Mouse (Mus musculus) embryo, embryonic 11 days (tissue): ENCODE measurements around the gene Sdad1.

Source experiments
- DNase-seq: peaks from one replicate; pipeline ENCODE4 v3.0.0-alpha.2; 2015

Sdad1 gene

DNA sequence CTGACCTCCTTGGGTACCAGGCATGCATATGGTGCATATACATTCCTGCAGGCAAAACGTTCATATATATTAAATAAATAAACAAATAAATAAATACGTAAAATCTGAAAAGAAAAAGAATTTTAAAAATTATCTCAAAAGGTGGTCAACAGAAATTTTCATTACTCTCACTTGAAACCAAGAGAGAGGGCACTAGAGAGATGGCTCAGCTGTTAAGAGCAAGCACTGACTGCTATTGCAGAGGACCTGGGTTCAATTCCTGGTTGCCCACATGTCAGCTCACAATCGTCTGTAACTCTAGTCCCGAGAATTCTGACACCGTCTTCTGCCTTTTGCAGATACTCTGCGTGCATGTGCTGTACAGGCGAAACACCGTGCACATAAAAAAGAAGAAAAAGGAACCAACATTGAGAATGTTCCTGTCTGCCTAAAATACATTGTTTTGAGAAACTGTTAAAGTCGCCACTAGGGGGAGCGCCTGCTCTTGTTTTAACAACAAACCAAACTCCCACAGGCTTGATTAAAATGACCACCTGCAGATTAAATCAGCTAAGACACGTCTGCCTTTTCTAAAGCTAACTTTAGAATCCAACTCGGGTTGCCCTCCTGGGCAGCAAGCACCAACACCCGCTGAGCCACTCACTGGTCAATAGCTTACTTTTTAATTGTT is 1.9 kb upstream of the Sdad1 start:
- DNase-seq = peak; percentile 94

DNA sequence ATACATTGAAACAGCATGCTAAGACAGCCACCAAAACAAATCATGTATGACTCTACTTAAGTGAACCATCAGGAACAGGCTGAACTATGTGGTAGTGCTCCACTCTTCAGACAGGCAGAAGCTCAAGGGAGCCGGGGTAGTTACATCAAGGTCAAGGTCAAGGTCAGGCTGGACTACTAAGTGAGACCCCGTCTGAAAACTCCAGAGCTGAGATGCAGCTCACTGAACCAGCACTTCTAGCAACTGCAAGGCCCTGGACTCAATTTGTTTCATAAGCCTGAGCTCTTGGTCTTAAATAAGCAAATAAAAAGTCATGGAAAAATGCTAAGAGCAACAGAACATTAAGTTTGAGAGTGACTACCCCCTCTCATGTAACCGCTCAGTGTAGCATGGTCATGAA is 6.0 kb downstream of the Sdad1 start:
- no peak for DNase-seq

DNA sequence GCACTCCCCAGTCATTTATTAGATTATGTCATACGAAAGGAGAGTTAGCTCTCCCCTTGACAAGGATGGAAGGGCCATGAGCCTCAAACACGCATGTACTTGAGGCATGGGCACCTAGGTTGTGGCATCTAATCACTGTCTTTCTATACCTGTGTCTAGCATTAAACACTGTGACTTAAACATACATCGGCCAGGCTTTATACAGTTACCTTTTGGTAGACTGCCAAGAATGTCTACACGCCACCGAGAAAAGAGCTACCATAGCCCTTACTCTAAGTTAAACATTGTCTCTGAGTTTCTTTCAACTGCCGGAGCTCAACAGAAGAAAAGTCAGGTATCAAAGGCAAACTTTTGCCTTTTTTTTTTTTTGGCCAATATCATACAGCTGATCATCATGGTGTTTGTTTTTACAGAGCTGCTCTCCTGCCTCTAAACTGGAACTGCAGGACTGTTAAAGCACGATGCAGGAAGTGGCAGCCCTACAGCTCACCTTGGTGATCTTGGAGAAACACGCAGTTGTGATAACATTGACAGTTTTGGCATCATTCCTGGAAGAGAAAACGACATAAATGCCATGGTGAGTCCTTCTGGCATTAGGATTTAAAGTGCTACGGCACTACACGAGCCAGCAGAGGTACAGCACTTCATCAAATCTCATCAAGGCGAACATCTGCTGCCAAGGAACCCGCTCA is 8.0 kb downstream of the Sdad1 start:
- no peak for DNase-seq

DNA sequence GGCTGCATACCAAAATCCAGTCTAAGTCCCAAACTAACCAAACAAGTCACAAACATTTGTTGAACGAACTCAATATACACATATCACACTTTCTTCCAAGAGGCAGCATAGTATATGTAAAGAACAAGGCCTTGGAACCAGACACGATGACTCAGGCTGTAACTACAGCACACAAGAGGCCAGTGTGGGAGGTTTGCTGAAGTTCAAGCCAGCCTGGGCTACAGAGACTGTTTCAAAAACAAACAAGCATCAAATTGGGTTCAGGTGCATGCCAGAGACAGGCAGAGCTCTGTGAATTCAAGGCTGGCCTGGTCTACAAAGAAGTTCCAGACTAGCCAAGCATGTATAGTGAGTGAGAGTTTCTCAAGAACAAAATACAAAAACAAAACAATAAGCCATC is 15.8 kb downstream of the Sdad1 start:
- no peak for DNase-seq

DNA sequence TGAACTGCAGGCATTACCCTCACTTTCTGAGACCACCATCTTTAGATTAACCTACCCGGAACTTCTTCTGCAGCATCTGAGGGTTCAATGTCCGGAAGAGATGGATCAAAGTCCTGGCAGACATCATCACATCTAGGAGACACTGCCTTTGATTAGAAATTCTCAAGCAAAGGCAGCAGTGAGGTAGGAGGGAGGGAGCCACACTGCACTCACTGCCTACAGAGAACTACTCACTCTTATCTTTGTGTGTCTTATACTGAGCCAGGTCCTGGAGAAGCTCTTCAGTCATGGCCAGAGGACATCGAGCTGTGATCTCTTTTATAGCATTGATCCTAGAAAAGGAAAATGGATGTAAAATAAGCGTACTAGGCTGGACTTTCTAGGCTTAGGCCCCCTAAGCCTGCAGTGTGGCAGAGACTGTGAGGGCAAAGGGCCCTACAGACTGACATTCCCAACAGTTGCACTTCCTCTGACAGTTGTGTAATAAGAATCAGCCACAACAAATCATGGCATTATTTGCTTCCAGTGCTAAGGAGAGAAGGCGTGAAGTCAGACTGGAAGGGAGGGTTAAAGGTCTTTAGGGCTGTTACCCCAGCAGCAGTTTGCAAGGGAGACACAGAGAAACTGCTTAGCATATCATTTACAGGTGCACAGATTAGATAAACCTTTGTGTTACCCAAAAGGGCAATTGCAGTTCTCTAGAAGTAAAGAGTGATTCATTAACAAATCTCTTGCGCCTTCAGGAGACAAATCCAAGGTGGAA is 18.4 kb downstream of the Sdad1 start:
- no peak for DNase-seq

DNA sequence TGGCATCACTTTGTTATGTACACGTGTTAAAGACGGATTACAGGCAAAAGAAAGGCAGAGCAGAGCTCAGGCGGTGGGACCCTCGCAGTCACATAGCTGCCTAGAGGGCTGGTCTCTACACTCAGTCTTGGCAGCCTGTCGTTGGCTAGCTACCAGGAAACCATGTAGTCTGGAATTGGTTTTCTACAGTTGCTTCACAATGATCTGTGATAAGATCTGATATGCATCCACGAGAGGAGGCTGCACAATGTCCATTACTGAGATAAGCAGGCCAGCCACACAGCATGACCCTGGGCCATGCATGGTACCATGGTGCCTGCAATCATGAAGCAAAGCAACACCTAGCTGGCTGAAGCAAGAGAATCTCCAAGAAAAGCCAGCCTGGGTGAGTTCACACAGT is 22.4 kb downstream of the Sdad1 start:
- no peak for DNase-seq

DNA sequence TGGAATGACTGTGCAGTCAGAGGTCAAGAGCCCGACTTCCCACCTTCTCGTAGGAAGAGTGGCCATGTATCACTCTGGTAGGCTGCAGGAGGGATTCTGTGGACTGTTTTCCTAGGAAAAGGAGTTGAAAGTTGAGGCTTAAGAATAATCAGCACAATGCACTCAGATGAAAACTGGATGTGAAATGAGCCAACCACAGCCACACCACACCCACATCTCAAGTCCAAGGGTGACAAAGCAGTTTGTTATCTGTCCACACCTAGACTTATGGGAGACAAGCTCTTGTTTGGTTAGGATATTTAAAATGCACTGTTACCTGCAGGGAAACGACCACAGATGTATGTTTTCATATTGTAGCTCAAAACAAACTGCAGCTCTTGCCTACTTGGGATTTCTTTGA is 27.2 kb downstream of the Sdad1 start:
- DNase-seq = no peak

DNA sequence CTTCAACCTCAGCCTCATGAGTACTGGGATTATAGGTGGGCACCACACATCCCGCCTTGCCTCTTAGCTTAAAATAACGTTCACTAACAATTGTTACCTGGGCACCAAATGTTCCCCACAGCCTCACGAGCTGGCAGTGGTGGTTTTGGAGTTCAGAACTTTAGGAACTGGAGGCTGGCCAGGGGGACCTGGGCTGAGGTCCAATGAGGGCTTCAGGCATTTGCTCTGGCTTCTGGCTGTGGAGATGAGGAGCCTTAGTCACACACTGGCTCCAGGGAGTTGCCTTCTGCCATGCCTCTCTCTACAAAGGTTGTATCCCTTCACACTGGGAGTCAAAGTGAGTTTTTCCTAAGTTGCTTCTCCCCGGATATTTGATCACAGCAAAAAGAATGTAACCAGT is 27.7 kb downstream of the Sdad1 start:
- DNase-seq = no peak

DNA sequence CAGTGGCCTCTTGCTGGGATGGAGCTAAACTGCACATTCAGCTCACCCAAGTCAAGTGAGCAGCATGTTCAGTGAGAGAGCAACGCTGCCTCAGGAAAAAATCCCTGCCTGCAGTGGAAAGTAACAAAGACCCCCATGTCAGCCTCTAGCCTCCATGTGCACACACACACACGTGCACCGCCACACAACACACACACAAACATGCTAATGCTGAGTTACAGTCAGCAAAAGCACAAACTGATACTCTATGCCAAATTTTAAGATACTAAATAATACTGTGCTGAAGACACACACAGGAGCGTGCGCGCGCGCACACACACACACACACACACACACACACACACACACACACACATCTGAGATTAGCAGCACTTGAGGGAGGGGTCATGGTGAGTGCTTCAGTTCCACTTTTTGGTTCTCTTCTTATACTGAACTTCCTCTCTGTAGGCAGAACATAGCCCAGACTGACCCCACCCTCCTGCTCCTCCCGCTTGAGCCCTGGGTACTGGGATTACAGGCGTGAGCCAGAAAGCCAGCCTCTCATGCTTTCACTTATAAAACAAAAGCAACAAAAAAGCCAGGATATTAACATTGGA is 31.2 kb downstream of the Sdad1 start:
- no peak for DNase-seq

DNA sequence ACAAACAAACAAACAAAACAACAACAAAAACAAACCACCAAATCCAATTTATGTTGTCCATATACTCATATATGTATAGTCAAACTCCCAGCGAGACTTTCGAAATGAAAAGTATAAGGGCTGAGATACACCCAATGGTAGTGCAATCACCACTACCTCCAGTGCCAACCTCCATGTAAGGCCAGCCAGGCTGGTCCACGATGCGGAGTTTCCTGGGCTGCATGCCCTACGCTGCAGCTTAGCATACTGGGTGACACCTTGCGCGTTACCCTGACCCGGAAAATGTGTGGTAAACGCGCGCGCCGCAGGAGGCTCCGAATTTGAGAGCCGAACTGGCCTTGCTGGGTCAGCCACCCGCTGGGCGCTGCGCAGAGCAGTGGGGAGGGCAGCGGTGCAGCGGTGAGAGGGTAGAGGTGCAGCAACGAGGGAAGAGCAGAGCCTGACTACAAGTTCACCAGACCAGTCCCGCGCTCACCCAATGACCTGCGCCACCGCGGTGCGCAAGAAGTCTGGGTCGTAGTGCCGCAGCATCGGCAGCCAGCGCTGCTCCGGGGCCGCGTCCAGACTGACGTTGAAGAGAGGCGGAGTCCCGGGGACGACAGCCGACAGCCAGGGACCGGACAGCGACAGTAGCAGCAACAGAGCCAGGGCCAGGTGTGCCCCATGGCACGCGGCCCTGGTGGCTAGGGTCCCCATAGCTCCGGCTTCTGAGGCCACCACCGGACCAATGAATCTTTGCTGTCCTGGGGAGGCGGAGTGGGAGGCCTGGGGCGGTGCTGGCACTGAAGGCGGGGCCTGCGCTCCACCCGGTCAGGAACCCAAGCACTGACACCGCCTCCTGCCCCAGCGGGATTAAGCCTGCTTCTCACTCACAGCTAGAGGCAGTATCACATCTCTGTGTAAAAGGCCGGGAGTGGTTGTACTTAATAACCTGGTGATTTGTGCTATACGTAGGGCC is 32.6 kb downstream of the Sdad1 start, which contains the start of gene Naaa:
Gene Naaa, minus strand, starts transcription at position 734 of the 958 bp plus-strand sequence.
- peak; percentile 86 for DNase-seq

DNA sequence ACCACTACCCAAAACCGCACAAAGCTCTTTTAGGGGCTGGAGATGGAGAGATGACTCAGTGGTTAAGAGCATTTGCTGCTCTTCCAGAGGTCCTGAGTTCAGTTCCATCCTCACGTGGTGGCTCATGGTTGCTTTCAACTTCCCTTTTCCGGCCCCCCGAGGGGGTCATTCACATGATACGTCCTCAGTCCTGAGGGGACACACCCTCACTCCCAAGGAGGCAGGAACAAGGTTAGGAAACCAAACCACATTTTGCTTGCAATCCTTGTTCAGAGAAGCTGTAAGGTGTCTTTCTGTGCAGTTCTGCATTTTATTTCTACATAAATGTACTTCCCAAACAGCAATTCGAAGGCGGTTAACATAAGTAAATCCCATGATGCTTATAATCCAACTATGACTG is 39.8 kb downstream of the Sdad1 start:
- no peak for DNase-seq

DNA sequence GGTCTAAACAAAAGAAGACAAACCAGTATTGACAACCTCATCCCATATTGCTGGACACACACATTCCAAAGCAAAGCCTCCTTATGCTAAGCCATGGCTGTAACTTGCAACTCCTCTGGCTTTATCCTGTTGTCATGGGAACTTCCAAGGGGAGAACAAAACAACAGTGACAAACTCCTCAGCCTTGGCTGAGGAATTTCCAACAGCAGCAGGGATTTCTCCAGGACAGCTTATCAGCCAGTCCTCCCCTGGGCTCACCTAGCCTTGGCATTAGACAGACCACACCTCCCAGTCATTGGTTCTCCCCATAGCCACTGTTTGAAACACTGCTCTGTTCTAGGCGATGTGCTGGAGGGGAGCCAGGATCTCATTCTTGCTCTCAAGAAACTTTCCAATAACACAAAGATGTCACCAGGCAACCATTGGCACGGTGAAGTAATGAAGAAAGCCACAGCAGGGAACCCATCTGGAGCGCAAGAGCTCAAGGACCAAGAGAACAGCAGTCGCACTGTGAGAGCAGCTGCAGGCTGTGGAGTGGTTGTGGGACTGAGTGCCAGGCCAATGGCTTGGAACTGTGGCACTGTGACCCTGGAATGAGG is 46.4 kb downstream of the Sdad1 start:
- DNase-seq = peak; percentile 40

DNA sequence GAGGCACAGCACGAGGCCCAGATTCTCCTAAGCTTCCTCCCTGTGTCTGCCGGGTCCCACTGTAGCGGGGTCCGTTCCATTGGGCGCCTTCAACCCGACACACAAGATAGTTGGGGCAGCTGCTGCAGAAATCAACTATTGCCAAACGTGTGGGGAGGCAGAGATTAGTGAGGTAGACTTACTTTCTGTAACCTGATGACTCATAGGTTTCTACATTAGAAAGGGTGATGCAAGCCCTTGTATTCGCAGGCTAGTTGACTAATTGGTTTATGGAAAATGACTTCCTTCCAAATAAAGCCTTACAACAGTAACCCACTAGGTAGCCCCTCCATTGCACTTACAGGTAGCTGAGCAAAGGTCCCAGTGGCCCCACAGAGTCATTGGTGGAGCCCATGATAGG is 47.6 kb downstream of the Sdad1 start:
- DNase-seq = no peak

DNA sequence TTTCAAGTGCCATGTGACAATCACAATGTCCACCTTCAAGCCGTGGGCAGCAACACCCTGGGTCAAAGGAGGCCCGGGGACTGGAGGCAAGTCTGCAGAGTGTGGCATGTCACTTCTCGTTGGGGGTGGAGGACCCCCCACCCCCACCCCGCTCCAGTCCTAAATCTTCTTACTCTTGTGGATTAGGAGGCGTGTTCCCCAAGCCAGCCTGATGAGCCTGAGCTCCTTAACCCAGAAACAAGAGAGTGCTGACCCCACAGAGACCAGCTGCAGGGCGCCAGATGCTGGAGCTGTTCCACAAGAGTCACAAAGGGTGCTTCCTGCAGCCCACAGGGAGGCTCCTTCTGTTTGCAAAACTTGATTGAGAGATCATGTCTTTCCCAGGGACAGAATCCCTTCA is 54.1 kb downstream of the Sdad1 start, which contains the start of gene Ppef2:
Gene Ppef2, minus strand, starts transcription at position 61 of the 400 bp plus-strand sequence.
- peak; percentile 48 for DNase-seq

DNA sequence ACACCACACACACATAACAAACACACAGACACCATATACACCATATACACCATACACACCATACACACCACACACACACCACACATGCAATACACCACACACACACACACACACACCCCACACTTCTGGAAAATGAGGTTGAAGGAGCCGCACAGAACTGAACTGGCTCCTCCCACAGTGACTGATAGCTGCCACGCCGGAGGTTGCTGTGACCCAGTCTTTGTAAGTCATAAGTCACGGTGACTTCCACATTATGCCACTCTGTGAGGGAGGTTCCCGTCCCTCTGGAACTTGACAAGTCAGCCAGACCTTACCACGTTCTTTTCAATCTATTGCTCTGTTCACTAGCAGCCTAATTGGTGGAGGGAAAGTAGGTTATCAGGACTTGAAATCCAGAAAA is 55.8 kb downstream of the Sdad1 start:
- DNase-seq = no peak

DNA sequence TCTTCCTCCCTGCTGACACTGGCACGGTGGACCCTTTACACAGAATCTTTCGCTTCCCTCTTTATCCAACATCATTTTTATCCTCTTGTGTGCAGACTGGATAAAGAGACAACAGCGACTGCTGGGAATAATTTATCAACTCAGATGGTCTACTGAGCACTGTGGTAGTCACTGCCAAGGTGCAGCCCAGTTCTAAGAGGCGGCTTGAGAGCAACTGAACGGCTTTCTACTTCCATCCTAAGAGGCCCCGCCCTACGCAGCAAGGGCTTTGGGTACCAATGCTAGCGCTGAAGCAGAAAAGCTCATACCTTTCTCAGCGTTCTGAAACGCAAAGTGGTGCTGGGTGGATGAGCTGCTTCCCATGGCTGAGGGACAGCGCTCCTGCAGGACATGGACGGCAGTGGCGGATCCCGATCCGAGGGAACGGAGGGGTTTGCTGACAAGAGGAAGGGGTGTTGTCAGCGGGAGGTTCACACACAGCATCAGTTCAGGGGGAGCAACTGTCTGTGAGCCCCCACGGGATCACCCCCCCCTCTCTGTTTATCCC is 57.4 kb downstream of the Sdad1 start:
- DNase-seq = peak; percentile 63

DNA sequence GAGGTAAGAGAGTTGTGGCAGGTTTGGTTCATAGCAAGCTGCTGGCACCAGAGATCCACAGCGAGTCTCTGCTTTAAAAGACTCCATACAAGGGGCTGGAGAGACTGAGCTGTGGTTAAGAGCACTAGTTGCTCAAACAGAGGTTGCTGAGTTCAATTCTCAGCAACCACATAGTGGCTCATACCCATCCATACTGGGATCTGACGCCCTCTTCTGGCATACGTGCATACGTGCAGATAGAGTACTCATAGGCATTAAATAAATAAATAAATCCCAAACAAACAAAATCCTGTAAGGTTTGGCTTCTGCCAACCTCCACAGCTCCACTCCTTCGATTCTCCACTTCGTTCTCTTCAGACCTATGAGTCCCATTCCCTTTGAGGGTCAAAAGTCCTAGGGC is 58.2 kb downstream of the Sdad1 start:
- DNase-seq = no peak

DNA sequence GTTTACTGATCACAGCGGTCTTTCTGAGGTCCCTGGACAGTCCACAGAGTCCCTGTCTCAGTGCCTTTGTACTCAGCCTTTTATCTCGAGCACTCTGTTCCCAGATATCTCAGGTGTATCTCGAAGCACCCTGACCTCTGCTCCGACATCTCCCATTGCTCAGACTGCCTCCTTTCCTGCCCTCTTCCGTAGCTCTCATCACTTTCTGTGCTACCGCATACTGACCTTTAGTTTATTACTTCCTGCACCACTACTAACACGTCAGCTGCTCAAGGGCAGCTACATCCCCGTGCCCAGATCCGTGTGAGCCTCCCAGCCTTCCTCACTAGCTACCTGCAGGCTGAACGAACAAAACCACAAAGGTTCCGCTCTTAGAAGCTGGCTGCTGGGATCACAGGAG is 61.7 kb downstream of the Sdad1 start:
- DNase-seq = no peak

DNA sequence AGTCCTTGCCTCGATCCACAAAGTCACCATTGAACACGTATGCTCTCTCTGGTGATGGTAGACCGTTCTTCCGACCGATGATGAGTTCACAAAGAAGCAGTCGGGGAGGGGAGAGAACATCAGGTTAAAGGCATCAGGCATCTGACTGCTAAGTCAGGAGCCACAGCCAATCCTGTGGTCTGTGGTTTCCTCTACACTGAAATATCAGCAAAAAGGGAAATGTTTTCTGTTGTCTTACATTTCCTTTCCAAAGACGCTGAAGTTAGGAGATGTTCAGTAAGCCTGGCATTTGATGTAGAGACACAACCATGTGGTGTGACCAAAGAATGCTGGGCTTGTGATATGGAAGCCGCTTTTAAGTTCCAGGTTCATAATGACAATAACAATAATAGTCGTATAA is 64.8 kb downstream of the Sdad1 start:
- no peak for DNase-seq

DNA sequence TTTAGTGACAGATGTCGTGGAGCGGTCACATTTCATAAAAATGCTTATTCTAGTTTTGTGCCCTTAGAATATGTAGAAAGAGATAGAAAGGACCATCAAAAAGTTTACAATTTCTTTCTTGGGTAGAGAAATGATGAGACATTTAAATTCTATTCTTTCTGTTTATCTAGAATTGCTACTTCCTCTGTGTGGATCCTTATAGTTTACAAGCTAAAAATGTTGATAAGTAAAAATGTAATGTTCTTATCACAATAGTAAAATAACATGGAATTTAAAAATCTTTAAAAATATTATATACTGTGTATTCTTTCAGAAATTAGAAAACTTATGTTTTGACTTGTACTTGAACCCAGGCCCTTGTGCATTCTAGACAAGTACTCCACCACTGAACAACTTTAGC is 65.4 kb downstream of the Sdad1 start:
- no peak for DNase-seq

DNA sequence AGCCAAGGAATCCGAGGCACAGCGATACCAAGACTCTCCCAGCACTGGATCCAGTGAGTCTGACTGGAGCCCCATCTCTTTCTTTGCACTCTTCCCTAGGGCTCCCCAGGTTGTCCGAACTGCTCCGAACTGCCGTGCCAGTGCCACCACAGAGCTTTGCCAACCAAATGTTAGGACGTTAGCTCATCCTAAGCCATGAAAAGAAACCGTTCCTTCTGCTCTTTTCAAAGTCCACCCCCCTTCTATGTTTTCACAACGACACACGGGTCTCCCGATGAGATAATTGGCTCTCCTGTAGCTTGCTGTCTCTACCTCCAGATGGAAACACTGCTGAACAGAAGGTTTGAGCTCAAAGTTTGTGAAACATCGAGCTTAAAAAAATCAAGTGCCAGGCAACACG is 69.5 kb downstream of the Sdad1 start:
- DNase-seq = no peak
